Comparison of ENCODE assay signal across 11 mouse cellular contexts in the genomic region with DNA sequence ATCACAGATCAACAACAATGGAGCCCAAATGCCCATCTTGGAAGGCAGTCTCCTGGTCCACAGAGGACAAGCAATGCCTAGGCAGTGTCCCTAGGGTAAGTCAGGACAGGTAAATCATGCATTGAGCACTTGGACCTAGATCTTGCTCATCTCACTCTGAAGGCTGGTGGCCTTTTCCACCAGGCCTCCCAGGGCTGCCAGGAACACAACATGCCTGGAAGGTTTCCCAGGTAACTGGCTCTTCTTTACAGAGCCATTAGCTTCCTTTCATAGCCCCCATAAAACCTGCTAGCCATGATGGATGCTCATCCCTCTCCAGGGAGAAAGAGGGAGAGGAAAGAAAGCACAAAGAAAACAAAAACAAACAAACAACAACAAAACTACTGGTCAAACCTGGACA. TPM values are rescaled to one million over a fixed set of nuclear protein-coding genes. Genes with fewer than 3 reads are reported as not detected.
DNase-seq lines count a peak whose midpoint lies in the region; ATAC-seq and TF ChIP-seq lines count a peak whose summit lies in the region.
"Had no signal": no experiment of that assay in that cellular context is flagged by ENCODE, and none has a peak within 500 bp of the region (broad histone marks: within the 10 kb centered on the region; RNA-seq: fewer than 3 reads in every experiment).

No protein-coding gene starts in this region.

- intact Hi-C loops in left cerebral cortex, adult 2 months (cut with DNase I), result loop anchor here (1.0 to 2.0 kb wide), 2 partner anchors 18 to 87 kb away; no protein-coding TSS in a partner anchor
- intact Hi-C loops in left cerebral cortex, postnatal 10 days (cut with DNase I), result loop anchor here (5.0 kb wide), 1 partner anchor 81 kb away; a partner anchor contains a TSS

- ATAC-seq in forebrain, embryonic 13.5 days, result no peak
- no peak for ATAC-seq in forebrain, embryonic 11.5 days (replicated peaks; ENCODE audit: low FRiP score)
- ATAC-seq in embryonic facial prominence, embryonic 13.5 days (ENCODE audit: insufficient number of reproducible peaks, insufficient read depth, low FRiP score, low TSS enrichment, low read depth), result no peak
- no peak; the same call in 1 of the 2 replicates for ATAC-seq in neural tube, embryonic 13.5 days (ENCODE audit: low read depth)
- ATAC-seq: intestine, postnatal 0 days had no signal

- H3K4me1 ChIP-seq in forebrain, embryonic 13.5 days, result peaks cover 79% of the 10 kb centered on the region
- peaks cover 24% of the 10 kb centered on the region for H3K4me1 ChIP-seq in forebrain, embryonic 11.5 days (replicated peaks; ENCODE audit: control insufficient read depth, insufficient read depth, low read length)
- H3K4me1 ChIP-seq in embryonic facial prominence, embryonic 13.5 days, result peaks cover 63% of the 10 kb centered on the region
- H3K4me1 ChIP-seq in neural tube, embryonic 13.5 days (replicated peaks), result peaks cover 82% of the 10 kb centered on the region

- peak overlapping the region; percentile 72 for H3K27ac ChIP-seq in forebrain, embryonic 13.5 days
- H3K27ac ChIP-seq in forebrain, embryonic 11.5 days (ENCODE audit: low read depth, low read length), result no peak overlapping the region
- H3K27ac ChIP-seq in left cerebral cortex, adult 2 months, result peak overlapping the region; percentile 69; the same call in 1 of the 2 replicates
- H3K27ac ChIP-seq in embryonic facial prominence, embryonic 13.5 days, result peak overlapping the region; percentile 85; the same call in 1 of the 2 replicates
- peak overlapping the region; percentile 89 for H3K27ac ChIP-seq in neural tube, embryonic 13.5 days (replicated peaks)
- H3K27ac ChIP-seq: liver, embryonic 14.5 days had no signal

- TF ChIP-seq CTCF in left cerebral cortex, adult 2 months (IDR thresholded peaks at IDR 0.05), result no peak

- H3K36me3 ChIP-seq in forebrain, embryonic 13.5 days (ENCODE audit: poor library complexity, severe bottlenecking), result no peaks in the 10 kb centered on the region
- H3K36me3 ChIP-seq in forebrain, embryonic 11.5 days (ENCODE audit: control insufficient read depth, insufficient read depth, low read length), result no peaks in the 10 kb centered on the region
- H3K36me3 ChIP-seq in embryonic facial prominence, embryonic 13.5 days, result no peaks in the 10 kb centered on the region
- no peaks in the 10 kb centered on the region for H3K36me3 ChIP-seq in neural tube, embryonic 13.5 days

- H3K9ac ChIP-seq in forebrain, embryonic 13.5 days, result no peak overlapping the region
- H3K9ac ChIP-seq in forebrain, embryonic 11.5 days (ENCODE audit: low read length), result no peak overlapping the region
- no peak overlapping the region for H3K9ac ChIP-seq in embryonic facial prominence, embryonic 13.5 days
- no peak overlapping the region for H3K9ac ChIP-seq in neural tube, embryonic 13.5 days
- H3K9ac ChIP-seq: liver, embryonic 14.5 days had no signal

- H3K27me3 ChIP-seq in forebrain, embryonic 13.5 days, result no peaks in the 10 kb centered on the region
- H3K27me3 ChIP-seq in forebrain, embryonic 11.5 days (ENCODE audit: control insufficient read depth, insufficient read depth, low read length), result no peaks in the 10 kb centered on the region
- no peaks in the 10 kb centered on the region for H3K27me3 ChIP-seq in embryonic facial prominence, embryonic 13.5 days
- no peaks in the 10 kb centered on the region for H3K27me3 ChIP-seq in neural tube, embryonic 13.5 days

- no peaks in the 10 kb centered on the region for H3K9me3 ChIP-seq in forebrain, embryonic 13.5 days (replicated peaks)
- no peaks in the 10 kb centered on the region for H3K9me3 ChIP-seq in forebrain, embryonic 11.5 days (ENCODE audit: control insufficient read depth, low read length)
- H3K9me3 ChIP-seq in embryonic facial prominence, embryonic 13.5 days, result no peaks in the 10 kb centered on the region
- no peaks in the 10 kb centered on the region for H3K9me3 ChIP-seq in neural tube, embryonic 13.5 days

- no peak overlapping the region for H3K4me3 ChIP-seq in forebrain, embryonic 13.5 days
- H3K4me3 ChIP-seq in forebrain, embryonic 11.5 days (ENCODE audit: low read depth, low read length), result no peak overlapping the region
- H3K4me3 ChIP-seq in left cerebral cortex, adult 2 months, result no peak overlapping the region
- H3K4me3 ChIP-seq in embryonic facial prominence, embryonic 13.5 days, result no peak overlapping the region
- H3K4me3 ChIP-seq in neural tube, embryonic 13.5 days, result no peak overlapping the region

- no peak for DNase-seq in forebrain, embryonic 11.5 days (ENCODE audit: low spot score)
- DNase-seq in left cerebral cortex, adult 2 months (ENCODE audit: extremely low spot score in 1 of 2, low spot score in 2 of 2), result no peak
- no peak for DNase-seq in left cerebral cortex, postnatal 10 days (ENCODE audit: extremely low spot score in 1 of 2, low spot score in 2 of 2)
- DNase-seq in kidney, postnatal 4 days, result no peak
- DNase-seq in lung, postnatal 10 days, result no peak
- DNase-seq: embryo, embryonic 11 days had no signal

- no peak overlapping the region for H3K4me2 ChIP-seq in forebrain, embryonic 13.5 days
- no peak overlapping the region for H3K4me2 ChIP-seq in forebrain, embryonic 11.5 days (ENCODE audit: low read depth, low read length, severe bottlenecking)
- no peak overlapping the region for H3K4me2 ChIP-seq in embryonic facial prominence, embryonic 13.5 days
- no peak overlapping the region; the same call in 1 of the 2 replicates for H3K4me2 ChIP-seq in neural tube, embryonic 13.5 days

RNA-seq across cellular contexts. Expression of a gene that starts 50.9 kb away (rescaled TPM):
- 80.8 and 83.0 TPM in 2 replicates for polyA plus RNA-seq in forebrain, embryonic 13.5 days (2015; fragmentation: Nextera tagmentation; extraction: Ambion mirVana)
- 108 and 110 TPM in 2 replicates for polyA plus RNA-seq in forebrain, embryonic 11.5 days (2014; fragmentation: Nextera tagmentation; extraction: Ambion mirVana)
- total RNA-seq in left cerebral cortex, adult 2 months (2021), result 10 to 100 TPM; 46.7 to 52.1 TPM
- total RNA-seq in left cerebral cortex, postnatal 10 days (2021), result 10 to 100 TPM; 55.4 to 58.8 TPM
- polyA plus RNA-seq in embryonic facial prominence, embryonic 13.5 days (2015; fragmentation: Nextera tagmentation; extraction: Ambion mirVana), result 113 and 122 TPM in 2 replicates
- polyA plus RNA-seq in neural tube, embryonic 13.5 days (2015; fragmentation: Nextera tagmentation; extraction: Ambion mirVana), result 79.1 and 81.1 TPM in 2 replicates

RNA-seq across cellular contexts. Expression of a gene that starts 54.6 kb away (rescaled TPM):
- polyA plus RNA-seq in forebrain, embryonic 13.5 days (2015; fragmentation: Nextera tagmentation; extraction: Ambion mirVana), result 23.5 and 24.3 TPM in 2 replicates
- polyA plus RNA-seq in forebrain, embryonic 11.5 days (2014; fragmentation: Nextera tagmentation; extraction: Ambion mirVana), result 14.5 and 15.8 TPM in 2 replicates
- 10 to 100 TPM; 35.4 to 39.1 TPM for total RNA-seq in left cerebral cortex, adult 2 months (2021)
- total RNA-seq in left cerebral cortex, postnatal 10 days (2021), result 10 to 100 TPM; 32.5 to 34.6 TPM
- 18.8 and 20.7 TPM in 2 replicates for polyA plus RNA-seq in embryonic facial prominence, embryonic 13.5 days (2015; fragmentation: Nextera tagmentation; extraction: Ambion mirVana)
- polyA plus RNA-seq in neural tube, embryonic 13.5 days (2015; fragmentation: Nextera tagmentation; extraction: Ambion mirVana), result 34.1 TPM in 2 replicates
